Mouse (Mus musculus): ENCODE data around the gene Abi3.

Gene Abi3

GRCm38 (mm10) chr11:95826317-95827167 is 15.7 kb downstream of the Abi3 start:
- DNase-seq (ENCODE audit: low read depth, low spot score), result no peak

DNA sequence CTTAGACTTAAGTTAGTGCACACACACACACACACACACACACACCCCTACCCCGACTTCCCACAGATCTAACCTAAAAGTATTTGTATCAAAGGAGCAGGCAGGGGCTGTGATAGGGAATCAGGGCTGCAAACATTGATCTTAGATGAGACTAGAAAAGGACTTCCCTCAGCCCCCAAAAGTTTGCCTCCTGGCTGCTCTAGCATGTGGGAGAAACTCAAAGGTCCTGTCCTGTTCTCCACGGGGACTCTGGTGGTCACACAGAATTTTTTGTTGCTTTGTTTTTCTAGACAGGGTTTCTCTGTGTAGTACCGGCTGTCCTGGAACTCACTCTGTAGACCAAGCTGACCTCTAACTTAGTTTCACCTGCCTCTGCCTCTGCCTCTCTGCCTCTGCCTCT is 16.7 kb downstream of the Abi3 start:
- no peak for DNase-seq (ENCODE audit: low read depth, low spot score)

DNA sequence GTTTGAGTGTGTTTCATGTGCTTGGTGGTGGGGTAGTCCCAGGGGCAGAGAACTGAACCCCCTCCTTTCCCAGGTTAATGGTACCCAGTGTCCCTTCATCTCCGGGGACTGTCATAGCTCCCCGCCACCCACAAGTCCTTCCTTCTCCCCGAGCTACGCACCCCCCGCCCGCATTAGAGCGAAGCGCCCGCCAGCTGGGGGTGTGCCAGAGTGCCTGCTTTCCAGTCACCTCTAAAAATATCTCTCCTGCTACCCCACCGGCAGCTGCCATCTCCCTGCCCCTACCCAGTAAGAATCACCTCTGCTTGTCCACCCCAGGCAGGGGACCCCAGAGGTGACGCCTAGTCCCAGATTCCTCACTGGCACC is 17.4 kb downstream of the Abi3 start:
- no peak for DNase-seq (ENCODE audit: low read depth, low spot score)

GRCm38 (mm10) chr11:95824071-95824876 is 18.0 kb downstream of the Abi3 start, which contains the start of gene Phospho1:
Gene Phospho1 (plus strand): TSS chr11:95824499.
- peak; percentile 87 for DNase-seq (ENCODE audit: low read depth, low spot score)

- DNase-seq (ENCODE audit: low read depth, low spot score), result no peak
Observed at GRCm38 (mm10) chr11:95822437-95822836, 19.8 kb downstream of the Abi3 start.

DNA sequence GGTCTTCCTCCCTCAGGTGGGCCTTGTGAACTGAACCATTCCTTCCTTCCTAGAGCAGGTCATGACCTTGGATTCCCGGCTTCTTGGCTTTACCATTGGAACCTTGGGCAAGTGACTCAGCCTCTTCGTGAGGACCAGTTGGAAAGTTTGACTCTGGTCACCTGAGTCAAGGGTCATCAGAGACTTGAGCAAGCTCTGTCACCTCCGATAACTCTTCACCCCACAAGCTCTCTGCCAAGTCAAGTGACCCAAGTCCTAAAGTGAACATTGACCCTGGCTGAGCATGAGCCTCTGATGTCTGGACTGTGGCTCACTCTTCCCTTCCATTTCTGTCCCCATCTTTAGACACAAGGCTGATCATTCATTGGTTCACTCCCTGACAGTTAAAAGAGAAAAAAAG is 20.8 kb downstream of the Abi3 start:
- no peak for DNase-seq (ENCODE audit: low read depth, low spot score)

- no peak for DNase-seq (ENCODE audit: low read depth, low spot score)
Observed at GRCm38 (mm10) chr11:95819138-95819537, 23.1 kb downstream of the Abi3 start.

DNA sequence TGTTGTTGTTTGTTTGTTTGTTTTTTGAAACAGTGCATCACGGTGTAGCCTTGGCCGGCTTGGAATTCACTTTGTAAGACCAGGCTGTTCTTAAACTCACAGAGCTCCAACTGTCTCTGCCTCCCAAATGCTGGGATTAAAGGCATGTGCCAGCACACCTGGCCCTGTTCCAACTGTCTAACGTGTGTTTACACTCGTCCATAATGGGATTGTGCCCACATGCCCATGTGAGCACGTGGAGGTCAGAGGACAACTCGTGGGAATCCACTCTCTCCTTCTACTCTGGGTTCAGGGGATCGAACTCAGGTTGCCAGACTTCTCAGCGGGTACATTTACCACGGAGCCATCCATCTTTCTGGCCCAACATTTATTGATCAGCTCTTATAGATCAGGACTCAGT is 26.9 kb downstream of the Abi3 start:
- no peak for DNase-seq (ENCODE audit: low read depth, low spot score)

GRCm38 (mm10) chr11:95814857-95815256 is 27.4 kb downstream of the Abi3 start:
- no peak for DNase-seq (ENCODE audit: low read depth, low spot score)

DNA sequence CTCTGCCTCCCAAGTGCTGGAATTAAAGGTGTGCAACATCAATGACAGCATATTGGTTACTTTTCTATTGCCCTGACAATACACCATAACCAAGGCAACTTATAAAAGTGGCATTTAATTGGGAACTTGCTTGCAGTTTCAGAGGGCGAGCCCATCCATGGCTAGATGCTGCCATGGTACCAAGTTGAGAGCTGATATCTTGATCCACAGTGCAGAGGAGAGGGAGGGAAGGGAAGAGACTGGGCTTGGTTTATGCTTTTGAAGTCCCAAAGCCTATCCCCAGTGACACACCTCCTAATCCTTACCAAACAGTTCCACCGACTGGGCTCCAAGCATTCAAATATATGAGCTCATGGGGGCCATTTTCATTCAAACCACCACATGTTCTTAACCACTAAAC is 28.2 kb downstream of the Abi3 start:
- DNase-seq (ENCODE audit: low read depth, low spot score), result no peak

GRCm38 (mm10) chr11:95812224-95812623 is 30.1 kb downstream of the Abi3 start:
- peak; percentile 40 for DNase-seq (ENCODE audit: low read depth, low spot score)

DNA sequence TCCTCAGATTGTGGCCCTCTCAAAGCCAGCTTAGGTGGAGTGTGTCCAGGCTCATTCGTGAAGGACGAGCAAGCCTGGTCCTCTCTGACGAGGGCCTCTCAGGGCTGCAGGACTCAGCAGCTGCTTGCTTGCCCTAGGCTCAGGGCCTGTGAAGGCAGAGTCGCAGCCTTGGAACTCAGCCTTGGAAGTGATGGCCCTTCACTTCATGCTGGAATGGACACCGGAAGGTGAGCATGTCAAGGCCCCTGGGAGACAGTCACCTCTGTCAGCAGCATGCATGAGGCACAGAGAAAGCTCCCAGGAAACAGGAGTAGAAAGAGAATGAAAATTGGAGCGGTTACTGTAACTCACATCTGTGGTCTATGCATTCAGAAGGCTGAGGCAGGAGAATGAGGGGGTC is 30.5 kb downstream of the Abi3 start:
- no peak for DNase-seq (ENCODE audit: low read depth, low spot score)

GRCm38 (mm10) chr11:95810828-95811227 is 31.4 kb downstream of the Abi3 start:
- DNase-seq (ENCODE audit: low read depth, low spot score), result peak; percentile 44

GRCm38 (mm10) chr11:95809603-95810002 is 32.7 kb downstream of the Abi3 start:
- DNase-seq (ENCODE audit: low read depth, low spot score), result no peak

- no peak for DNase-seq (ENCODE audit: low read depth, low spot score)
Observed at GRCm38 (mm10) chr11:95808448-95809011, 33.7 kb downstream of the Abi3 start.

DNA sequence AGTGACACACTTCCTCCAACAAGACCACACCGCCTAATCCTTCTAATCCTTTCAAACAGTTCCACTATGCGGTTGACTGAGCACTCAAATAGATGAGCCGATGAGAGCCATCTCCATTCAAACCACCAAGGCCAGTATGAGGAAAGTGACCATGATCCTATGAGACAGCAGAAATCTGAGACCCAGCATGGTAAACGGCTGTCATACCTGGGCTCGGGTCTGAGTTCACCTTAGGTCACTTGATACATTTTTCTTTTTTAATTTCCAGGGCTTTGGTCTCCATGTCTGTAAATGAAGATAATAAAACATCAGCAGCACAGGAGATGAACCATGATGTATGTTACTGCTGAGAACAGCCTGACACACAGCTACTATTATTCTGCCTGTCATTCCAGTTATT is 34.4 kb downstream of the Abi3 start:
- no peak for DNase-seq (ENCODE audit: low read depth, low spot score)

- peak; percentile 87 for DNase-seq (ENCODE audit: low read depth, low spot score)
Observed at GRCm38 (mm10) chr11:95805527-95805926, 36.7 kb downstream of the Abi3 start.

DNA sequence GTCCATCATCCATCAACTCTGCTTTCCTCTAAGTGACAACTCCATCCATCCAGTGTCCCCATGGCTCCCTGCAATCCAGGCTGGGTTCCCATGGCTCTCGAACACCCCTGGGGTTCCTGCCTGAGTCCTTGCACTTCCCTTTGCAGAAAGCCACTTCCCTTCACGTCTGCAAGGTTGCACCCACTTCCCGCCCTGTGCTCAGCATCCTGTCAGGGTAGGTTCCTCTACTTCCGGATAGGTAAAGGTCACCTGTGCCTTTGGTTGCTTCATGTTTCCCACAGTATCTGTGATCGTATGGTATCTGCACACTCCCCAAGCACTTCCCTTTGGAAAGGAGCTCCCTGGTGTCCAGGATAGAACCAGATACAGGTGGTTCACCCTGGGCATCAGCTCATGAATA is 37.3 kb downstream of the Abi3 start:
- DNase-seq (ENCODE audit: low read depth, low spot score), result no peak

DNA sequence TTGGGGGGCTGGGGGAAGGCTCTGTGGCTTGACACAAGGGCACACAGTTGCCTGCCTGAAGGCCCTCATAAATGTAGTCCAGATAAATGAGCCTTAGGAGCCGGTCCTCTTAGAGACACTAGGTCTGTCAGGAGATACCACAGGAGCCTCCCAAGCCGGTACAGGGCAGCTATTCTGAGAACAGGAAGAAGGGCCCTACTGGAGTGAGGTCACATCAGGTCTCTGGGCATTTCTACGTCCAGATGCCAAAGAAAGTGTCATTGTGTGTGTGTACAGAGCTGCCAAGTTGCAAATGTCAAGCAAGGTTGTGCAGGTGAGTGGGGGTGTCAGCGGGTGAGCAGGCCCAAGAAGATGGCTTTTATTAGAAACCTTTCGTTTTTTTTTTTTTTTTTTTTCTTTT is 46.7 kb downstream of the Abi3 start:
- no peak for DNase-seq (ENCODE audit: low read depth, low spot score)

DNA sequence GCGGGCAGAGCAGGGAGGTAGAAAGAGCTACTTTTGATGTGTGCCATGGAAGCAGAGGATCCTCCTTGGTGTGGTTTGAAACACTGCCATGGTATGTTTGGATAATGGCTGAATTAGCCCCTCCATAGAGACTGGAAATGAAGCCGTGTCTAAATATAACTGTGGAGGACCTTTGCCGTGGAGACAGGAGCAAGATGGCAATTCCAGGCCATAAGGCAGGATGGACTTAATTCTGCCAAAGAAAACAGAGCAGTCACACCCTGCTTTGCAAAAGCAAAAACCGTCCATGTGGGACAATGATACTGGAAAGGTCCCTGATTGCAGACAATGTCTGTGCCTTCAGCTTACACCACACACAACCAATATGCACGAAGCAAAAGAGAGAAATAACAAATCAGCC is 48.1 kb downstream of the Abi3 start:
- no peak for DNase-seq (ENCODE audit: low read depth, low spot score)

GRCm38 (mm10) chr11:95792950-95793509 is 49.2 kb downstream of the Abi3 start:
- no peak for DNase-seq (ENCODE audit: low read depth, low spot score)

- no peak for DNase-seq (ENCODE audit: low read depth, low spot score)
Observed at GRCm38 (mm10) chr11:95791787-95792186, 50.5 kb downstream of the Abi3 start.

Measured in ES-CJ7 (cell line).